In the genomic region with DNA sequence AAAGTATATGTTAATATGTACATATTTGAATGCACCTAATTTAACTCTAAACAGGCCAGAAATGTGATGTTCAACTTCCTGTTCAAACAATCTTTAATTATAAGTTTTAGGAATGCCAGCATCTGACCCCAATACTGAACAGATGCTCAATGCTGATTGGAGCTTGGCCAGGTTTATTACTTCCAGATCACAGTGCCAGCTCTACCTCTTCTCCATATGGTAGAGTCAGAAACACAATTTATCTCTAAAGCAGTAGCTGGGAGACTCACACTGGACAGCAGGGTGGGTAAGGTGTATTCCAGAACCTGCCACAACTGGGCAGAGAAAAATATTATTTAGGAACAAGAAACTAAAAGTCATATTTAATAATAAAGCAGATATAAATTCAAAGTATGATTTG, we compare ENCODE assay signal across 25 mouse cellular contexts.
A peak's percentile ranks its signal among the peaks of the same experiment; 100 is the strongest.
DNase-seq lines count a peak whose midpoint lies in the region; ATAC-seq and TF ChIP-seq lines count a peak whose summit lies in the region.
"Had no signal": no experiment of that assay in that cellular context is flagged by ENCODE, and none has a peak within 500 bp of the region (broad histone marks: within the 10 kb centered on the region; RNA-seq: fewer than 3 reads in every experiment).

No protein-coding gene starts in this region.

- H3K36me3 ChIP-seq in embryonic facial prominence, embryonic 11.5 days (replicated peaks; ENCODE audit: control insufficient read depth, insufficient read depth, low read depth, low read length), result no peaks in the 10 kb centered on the region
- H3K36me3 ChIP-seq in embryonic facial prominence, embryonic 10.5 days (replicated peaks), result no peaks in the 10 kb centered on the region
- H3K36me3 ChIP-seq in kidney, adult 2 months (ENCODE audit: control insufficient read depth, insufficient read depth, low read length), result no peaks in the 10 kb centered on the region
- H3K36me3 ChIP-seq: heart, embryonic 15.5 days; limb, embryonic 10.5 days; liver, embryonic 15.5 days; lung, embryonic 15.5 days; midbrain, embryonic 15.5 days; neural tube, embryonic 13.5 days had no signal

- H3K4me2 ChIP-seq in embryonic facial prominence, embryonic 11.5 days (ENCODE audit: low read depth, low read length), result no peak overlapping the region
- H3K4me2 ChIP-seq: heart, embryonic 15.5 days; liver, embryonic 15.5 days; lung, embryonic 15.5 days; midbrain, embryonic 15.5 days; neural tube, embryonic 13.5 days had no signal

- intact Hi-C loops in left cerebral cortex, postnatal 4 days (cut with DNase I), result no loop called here

- TF ChIP-seq POLR2A in kidney, adult 2 months (IDR thresholded peaks at IDR 0.05; ENCODE audit: low read depth, low read length), result no peak

- no peak for TF ChIP-seq CTCF in kidney, adult 2 months (conservative IDR thresholded peaks at IDR 0.05; ENCODE audit: insufficient read depth, insufficient read length, low read depth, low read length)

- H3K27ac ChIP-seq in embryonic facial prominence, embryonic 11.5 days (replicated peaks; ENCODE audit: low read depth, low read length), result no peak overlapping the region
- no peak overlapping the region for H3K27ac ChIP-seq in embryonic facial prominence, embryonic 10.5 days (replicated peaks)
- H3K27ac ChIP-seq in kidney, adult 2 months (ENCODE audit: insufficient read depth, low read depth, low read length), result no peak overlapping the region
- H3K27ac ChIP-seq: heart, embryonic 15.5 days; limb, embryonic 10.5 days; liver, embryonic 15.5 days; lung, embryonic 15.5 days; midbrain, embryonic 15.5 days; neural tube, embryonic 13.5 days had no signal

- ATAC-seq in embryonic facial prominence, embryonic 11.5 days (replicated peaks; ENCODE audit: insufficient number of reproducible peaks, low FRiP score, low TSS enrichment, low read depth), result no peak
- ATAC-seq: CD4-positive, CD25-positive, alpha-beta regulatory T cell, adult 4 months; forebrain, postnatal 0 days; midbrain, embryonic 15.5 days had no signal

- peak; percentile 19 for DNase-seq in embryonic facial prominence, embryonic 11.5 days (ENCODE audit: low spot score)
- no peak for DNase-seq in embryonic facial prominence, embryonic 10.5 days (ENCODE audit: low spot score)
- DNase-seq in left cerebral cortex, postnatal 4 days, result peak; percentile 30
- DNase-seq in left cerebral cortex, adult 11 months (ENCODE audit: low spot score), result no peak
- peak; percentile 48 for DNase-seq in cerebellum, adult 8-10 months
- DNase-seq in cerebellum, postnatal 36 days, result peak; percentile 28 to 56
- no peak for DNase-seq in gastrocnemius, postnatal 25 days
- DNase-seq in kidney, adult 2 months, result no peak
- DNase-seq: adrenal gland, postnatal 36 days; forebrain, postnatal 0 days; heart, postnatal 36 days; kidney, adult 11 months; kidney, postnatal 4 days; liver; lung, postnatal 4 days; retina, postnatal 1 day; thymus, postnatal 36 days had no signal

- H3K9me3 ChIP-seq in embryonic facial prominence, embryonic 11.5 days (replicated peaks; ENCODE audit: control insufficient read depth, low read length), result no peaks in the 10 kb centered on the region
- H3K9me3 ChIP-seq in embryonic facial prominence, embryonic 10.5 days, result no peaks in the 10 kb centered on the region
- H3K9me3 ChIP-seq: heart, embryonic 15.5 days; limb, embryonic 10.5 days; liver, embryonic 15.5 days; lung, embryonic 15.5 days; midbrain, embryonic 15.5 days; neural tube, embryonic 13.5 days had no signal

- no peaks in the 10 kb centered on the region for H3K27me3 ChIP-seq in embryonic facial prominence, embryonic 11.5 days (ENCODE audit: control insufficient read depth, insufficient read depth, low read length)
- no peaks in the 10 kb centered on the region for H3K27me3 ChIP-seq in embryonic facial prominence, embryonic 10.5 days (replicated peaks; ENCODE audit: low read depth, poor library complexity, severe bottlenecking)
- H3K27me3 ChIP-seq in kidney, adult 2 months (replicated peaks; ENCODE audit: control insufficient read depth, insufficient read depth, low read length), result no peaks in the 10 kb centered on the region
- H3K27me3 ChIP-seq: heart, embryonic 15.5 days; liver, embryonic 15.5 days; lung, embryonic 15.5 days; midbrain, embryonic 15.5 days; neural tube, embryonic 13.5 days had no signal

- H3K4me1 ChIP-seq in embryonic facial prominence, embryonic 11.5 days (ENCODE audit: control insufficient read depth, insufficient read depth, low read length), result no peaks in the 10 kb centered on the region
- no peaks in the 10 kb centered on the region for H3K4me1 ChIP-seq in embryonic facial prominence, embryonic 10.5 days
- no peaks in the 10 kb centered on the region for H3K4me1 ChIP-seq in kidney, adult 2 months (ENCODE audit: control insufficient read depth, insufficient read depth, low read length)
- H3K4me1 ChIP-seq: heart, embryonic 15.5 days; limb, embryonic 10.5 days; liver, embryonic 15.5 days; lung, embryonic 15.5 days; midbrain, embryonic 15.5 days; neural tube, embryonic 13.5 days had no signal

- H3K9ac ChIP-seq in embryonic facial prominence, embryonic 11.5 days (replicated peaks; ENCODE audit: low read length), result no peak overlapping the region
- H3K9ac ChIP-seq: forebrain, postnatal 0 days; heart, embryonic 15.5 days; liver, embryonic 15.5 days; lung, embryonic 15.5 days; midbrain, embryonic 15.5 days; neural tube, embryonic 13.5 days had no signal

- H3K4me3 ChIP-seq in embryonic facial prominence, embryonic 11.5 days (ENCODE audit: low read depth, low read length), result no peak overlapping the region
- H3K4me3 ChIP-seq in embryonic facial prominence, embryonic 10.5 days, result no peak overlapping the region
- H3K4me3 ChIP-seq in kidney, adult 2 months (ENCODE audit: insufficient read depth, low read depth, low read length), result no peak overlapping the region
- H3K4me3 ChIP-seq: heart, embryonic 15.5 days; limb, embryonic 10.5 days; liver, embryonic 15.5 days; lung, embryonic 15.5 days; midbrain, embryonic 15.5 days; myocyte; neural tube, embryonic 13.5 days had no signal

Comparison
In these comparisons a context has a peak if more than half of its experiments do, and no peak if none do; other contexts are left out.
1. DNase-seq: peak in embryonic facial prominence, embryonic 11.5 days (single experiment), left cerebral cortex, postnatal 4 days (single experiment), cerebellum, adult 8-10 months (single experiment) and cerebellum, postnatal 36 days (2 of 2); none in embryonic facial prominence, embryonic 10.5 days (single experiment), left cerebral cortex, adult 11 months (single experiment), gastrocnemius, postnatal 25 days (single experiment) and kidney, adult 2 months (single experiment).